Mouse (Mus musculus): ENCODE data around the gene Usp48. TPM values are rescaled to one million over a fixed set of nuclear protein-coding genes. Genes with fewer than 3 reads are reported as not detected.

The Usp48 gene
- total and polyA plus RNA-seq, 3 experiments, result 71.2 to 206 (median 137) TPM

DNA sequence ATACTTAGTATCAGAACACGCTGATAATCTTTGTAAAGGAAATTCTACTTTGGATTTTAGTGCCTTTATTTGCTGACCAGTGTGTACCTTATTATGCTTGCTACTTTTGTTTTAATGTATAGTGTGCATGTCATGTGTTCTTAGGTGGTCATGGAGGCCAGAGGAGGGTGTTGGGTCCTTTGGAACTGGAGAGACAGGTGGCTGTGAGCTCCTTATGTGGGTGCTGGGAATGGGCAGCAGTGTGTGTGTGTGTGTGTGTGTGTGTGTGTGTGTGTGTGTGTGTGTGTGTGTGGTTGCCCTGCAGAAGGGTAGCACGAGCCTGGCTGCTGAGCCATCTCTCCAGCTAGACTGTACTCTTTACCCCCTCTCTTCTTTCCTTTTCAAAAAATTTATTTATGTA is 13.5 kb downstream of the Usp48 start:
- H3K27me3 ChIP-seq (ENCODE audit: insufficient read depth, low read length), result no peaks in the 10 kb centered on the region
- H3K4me3 ChIP-seq (ENCODE audit: low read depth, low read length), result no peak overlapping the region
- DNase-seq (ENCODE audit: low spot score) (no peak), ATAC-seq (ENCODE audit: extremely low read depth, insufficient number of reproducible peaks, low FRiP score, poor library complexity, severe bottlenecking) (no peak)
- TF ChIP-seq POLR2AphosphoS5 (IDR thresholded peaks at IDR 0.05; ENCODE audit: insufficient replicate concordance, low read depth, low read length), result no peak
- TF ChIP-seq CTCF (IDR thresholded peaks at IDR 0.05; ENCODE audit: low read depth, low read length), result no peak
- TF ChIP-seq GATA2 (IDR thresholded peaks at IDR 0.05; ENCODE audit: borderline replicate concordance, low read depth, low read length), result no peak
- TF ChIP-seq GATA1 (IDR thresholded peaks at IDR 0.05; ENCODE audit: borderline replicate concordance, low read length), result no peak
- TF ChIP-seq TAL1 (conservative IDR thresholded peaks at IDR 0.05; ENCODE audit: low read depth, low read length), result no peak
- H3K4me1 ChIP-seq (ENCODE audit: insufficient read depth, low read depth, low read length), result peaks cover 39% of the 10 kb centered on the region
- peaks cover 94% of the 10 kb centered on the region for H3K36me3 ChIP-seq (replicated peaks)
- H3K9me3 ChIP-seq (replicated peaks), result no peaks in the 10 kb centered on the region

DNA sequence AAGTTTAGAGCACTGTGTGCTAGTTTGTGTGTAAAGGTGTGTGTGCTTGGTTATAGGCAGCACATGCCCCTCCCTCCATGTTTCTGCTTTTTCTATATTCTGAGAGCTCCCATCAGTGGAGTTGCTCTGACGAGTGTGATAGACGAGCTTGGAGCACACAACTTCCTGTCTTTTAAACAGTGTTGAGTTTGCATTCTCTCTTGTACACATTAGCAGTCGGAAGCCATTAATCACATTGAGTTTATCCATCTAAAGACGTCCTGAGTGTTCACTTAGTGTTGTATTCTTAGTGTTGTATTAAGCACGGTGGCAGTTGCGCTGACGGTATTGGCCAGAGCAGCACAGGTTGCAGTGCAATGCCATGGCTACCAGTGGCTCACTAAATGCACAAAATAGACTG is 15.7 kb downstream of the Usp48 start:
- DNase-seq (ENCODE audit: low spot score), result no peak
- TF ChIP-seq TAL1 (conservative IDR thresholded peaks at IDR 0.05; ENCODE audit: low read depth, low read length) (no peak), GATA1 (IDR thresholded peaks at IDR 0.05; ENCODE audit: borderline replicate concordance, low read length) (no peak), GATA2 (IDR thresholded peaks at IDR 0.05; ENCODE audit: borderline replicate concordance, low read depth, low read length) (no peak), POLR2AphosphoS5 (IDR thresholded peaks at IDR 0.05; ENCODE audit: insufficient replicate concordance, low read depth, low read length) (no peak), CTCF (IDR thresholded peaks at IDR 0.05; ENCODE audit: low read depth, low read length) (no peak)
- peaks cover 26% of the 10 kb centered on the region for H3K4me1 ChIP-seq (ENCODE audit: insufficient read depth, low read depth, low read length)
- H3K27me3 ChIP-seq (ENCODE audit: insufficient read depth, low read length), result no peaks in the 10 kb centered on the region
- H3K9me3 ChIP-seq (replicated peaks), result no peaks in the 10 kb centered on the region
- no peak for ATAC-seq (ENCODE audit: extremely low read depth, insufficient number of reproducible peaks, low FRiP score, poor library complexity, severe bottlenecking)
- no peak overlapping the region; the same call in 1 of the 2 replicates for H3K4me3 ChIP-seq (ENCODE audit: low read depth, low read length)
- H3K36me3 ChIP-seq (replicated peaks), result peaks cover 97% of the 10 kb centered on the region

DNA sequence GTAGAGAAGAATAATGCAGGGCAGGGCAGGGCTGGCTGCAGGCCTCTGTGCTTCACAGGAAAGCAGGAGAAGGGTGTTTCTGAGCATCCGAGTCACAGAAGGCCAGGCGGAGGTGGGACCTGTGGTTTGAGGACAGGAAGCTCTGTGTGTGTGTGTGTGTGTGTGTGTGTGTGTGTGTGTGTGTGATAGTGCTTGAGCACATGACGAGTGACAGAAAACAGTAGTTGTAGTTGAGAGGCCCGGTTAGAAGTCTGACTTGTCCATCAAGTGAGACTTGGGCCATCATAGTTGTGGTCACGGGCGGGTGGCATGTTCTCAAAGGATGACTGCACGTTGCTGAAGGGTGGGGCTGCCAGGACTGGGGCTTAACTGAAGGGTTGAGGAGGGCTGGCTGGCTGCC is 16.1 kb downstream of the Usp48 start:
- TF ChIP-seq TAL1 (conservative IDR thresholded peaks at IDR 0.05; ENCODE audit: low read depth, low read length) (no peak), POLR2AphosphoS5 (IDR thresholded peaks at IDR 0.05; ENCODE audit: insufficient replicate concordance, low read depth, low read length) (no peak), CTCF (IDR thresholded peaks at IDR 0.05; ENCODE audit: low read depth, low read length) (no peak), GATA2 (IDR thresholded peaks at IDR 0.05; ENCODE audit: borderline replicate concordance, low read depth, low read length) (no peak), GATA1 (IDR thresholded peaks at IDR 0.05; ENCODE audit: borderline replicate concordance, low read length) (no peak)
- Histone ChIP-seq H3K27me3 (ENCODE audit: insufficient read depth, low read length) (no peaks in the 10 kb centered on the region), H3K9me3 (replicated peaks) (no peaks in the 10 kb centered on the region), H3K36me3 (replicated peaks) (peaks cover 97% of the 10 kb centered on the region), H3K4me3 (ENCODE audit: low read depth, low read length) (no peak overlapping the region; the same call in 1 of the 2 replicates), H3K4me1 (ENCODE audit: insufficient read depth, low read depth, low read length) (peaks cover 26% of the 10 kb centered on the region)
- DNase-seq (ENCODE audit: low spot score), result peak; percentile 66
- ATAC-seq (ENCODE audit: extremely low read depth, insufficient number of reproducible peaks, low FRiP score, poor library complexity, severe bottlenecking), result peak; percentile 79

DNA sequence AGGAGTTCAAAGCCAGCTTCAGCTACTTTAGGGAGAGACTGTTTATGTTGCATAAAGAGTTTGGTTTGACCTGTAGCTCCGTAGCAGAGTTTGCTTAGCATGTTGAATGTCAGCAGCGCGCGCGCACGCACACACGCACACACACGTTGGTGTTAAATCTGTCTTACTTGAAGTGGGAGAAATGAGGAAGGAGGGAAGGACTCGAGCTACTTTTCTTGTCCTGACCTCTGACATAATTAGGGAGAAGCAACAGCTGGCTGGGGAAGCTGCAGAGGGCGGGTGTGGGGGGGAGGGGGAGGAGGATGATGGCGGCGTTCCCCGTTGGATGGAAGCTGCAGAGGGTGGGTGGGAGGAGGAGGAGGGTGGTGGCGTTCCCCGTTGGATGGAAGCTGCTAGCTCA is 16.7 kb downstream of the Usp48 start:
- TF ChIP-seq CTCF (IDR thresholded peaks at IDR 0.05; ENCODE audit: low read depth, low read length), result no peak
- ATAC-seq (ENCODE audit: extremely low read depth, insufficient number of reproducible peaks, low FRiP score, poor library complexity, severe bottlenecking), result no peak
- peaks cover 96% of the 10 kb centered on the region for H3K36me3 ChIP-seq (replicated peaks)
- H3K4me3 ChIP-seq (ENCODE audit: low read depth, low read length), result no peak overlapping the region
- DNase-seq (ENCODE audit: low spot score), result no peak
- H3K4me1 ChIP-seq (ENCODE audit: insufficient read depth, low read depth, low read length), result peaks cover 26% of the 10 kb centered on the region
- H3K27me3 ChIP-seq (ENCODE audit: insufficient read depth, low read length), result no peaks in the 10 kb centered on the region
- no peaks in the 10 kb centered on the region for H3K9me3 ChIP-seq (replicated peaks)

DNA sequence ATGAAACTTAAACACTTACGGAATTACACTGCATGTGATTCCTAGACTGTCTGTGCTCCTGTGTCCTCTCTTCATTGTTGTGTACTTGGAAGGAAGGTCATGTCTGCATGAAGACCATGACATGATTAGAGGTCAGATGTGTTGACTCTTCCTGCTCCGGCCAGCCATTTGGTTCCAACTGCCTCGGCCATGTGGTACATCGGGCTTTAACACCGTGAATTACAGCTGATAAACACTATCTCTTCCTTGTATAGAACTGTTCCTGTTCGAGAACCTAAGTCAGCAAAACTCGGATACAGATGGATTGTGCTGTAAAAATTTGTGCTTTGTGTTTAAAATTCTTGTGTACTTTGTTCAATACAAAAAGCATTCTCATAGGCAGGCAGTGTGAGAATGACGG is 29.3 kb downstream of the Usp48 start:
- Histone ChIP-seq H3K4me3 (ENCODE audit: low read depth, low read length) (no peak overlapping the region), H3K36me3 (replicated peaks) (peaks cover 97% of the 10 kb centered on the region), H3K9me3 (replicated peaks) (no peaks in the 10 kb centered on the region), H3K27me3 (ENCODE audit: insufficient read depth, low read length) (no peaks in the 10 kb centered on the region), H3K4me1 (ENCODE audit: insufficient read depth, low read depth, low read length) (no peaks in the 10 kb centered on the region)
- DNase-seq (ENCODE audit: low spot score), result no peak
- no peak for ATAC-seq (ENCODE audit: extremely low read depth, insufficient number of reproducible peaks, low FRiP score, poor library complexity, severe bottlenecking)
- TF ChIP-seq TAL1 (conservative IDR thresholded peaks at IDR 0.05; ENCODE audit: low read depth, low read length), result no peak
- TF ChIP-seq CTCF (IDR thresholded peaks at IDR 0.05; ENCODE audit: low read depth, low read length), result no peak
- no peak for TF ChIP-seq GATA2 (IDR thresholded peaks at IDR 0.05; ENCODE audit: borderline replicate concordance, low read depth, low read length)
- no peak for TF ChIP-seq GATA1 (IDR thresholded peaks at IDR 0.05; ENCODE audit: borderline replicate concordance, low read length)
- no peak for TF ChIP-seq POLR2AphosphoS5 (IDR thresholded peaks at IDR 0.05; ENCODE audit: insufficient replicate concordance, low read depth, low read length)

DNA sequence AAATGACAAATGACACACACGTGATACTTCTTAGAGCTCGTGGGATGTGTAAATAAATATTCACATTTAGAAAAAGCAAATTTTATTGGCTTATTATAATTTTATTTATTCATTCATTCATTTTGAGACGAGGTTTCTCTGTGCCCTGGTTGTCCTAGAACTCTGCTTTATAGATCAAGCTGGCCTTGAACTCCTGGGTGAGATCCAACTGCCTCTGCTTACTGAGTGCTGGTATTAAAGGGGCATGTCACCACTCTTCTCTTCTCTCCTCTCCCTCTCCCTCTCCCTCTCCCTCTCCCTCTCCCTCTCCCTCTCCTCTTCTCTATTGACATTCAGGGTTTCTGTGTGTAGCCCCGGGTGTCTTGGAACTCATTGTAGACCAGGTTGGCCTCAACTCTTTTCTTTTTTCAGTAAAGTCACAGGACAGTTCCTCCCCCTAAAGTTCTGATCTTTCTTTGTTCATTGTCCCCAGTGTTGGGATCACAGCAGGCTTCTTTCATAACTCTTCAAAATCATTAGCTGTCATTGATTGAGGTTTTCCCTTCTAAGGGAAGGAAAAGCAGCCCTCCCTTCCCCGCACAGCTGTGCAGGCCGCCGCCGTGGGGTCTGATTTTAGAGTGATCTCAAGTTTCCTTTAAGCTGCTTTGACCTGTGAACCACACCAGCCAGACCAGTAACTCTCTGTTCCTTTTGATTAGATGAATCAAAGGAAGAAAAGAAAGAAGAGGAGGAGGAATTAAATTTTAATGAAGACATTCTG is 34.1 kb downstream of the Usp48 start:
- ATAC-seq (ENCODE audit: extremely low read depth, insufficient number of reproducible peaks, low FRiP score, poor library complexity, severe bottlenecking), result no peak

More for the DNA sequence above, 34.1 kb downstream of the Usp48 start:
- DNase-seq (ENCODE audit: low spot score), result no peak
- H3K9me3 ChIP-seq (replicated peaks), result no peaks in the 10 kb centered on the region
- TF ChIP-seq GATA1 (IDR thresholded peaks at IDR 0.05; ENCODE audit: borderline replicate concordance, low read length), result no peak
- TF ChIP-seq TAL1 (conservative IDR thresholded peaks at IDR 0.05; ENCODE audit: low read depth, low read length), result no peak
- no peak for TF ChIP-seq GATA2 (IDR thresholded peaks at IDR 0.05; ENCODE audit: borderline replicate concordance, low read depth, low read length)
- no peak for TF ChIP-seq CTCF (IDR thresholded peaks at IDR 0.05; ENCODE audit: low read depth, low read length)
- no peak for TF ChIP-seq POLR2AphosphoS5 (IDR thresholded peaks at IDR 0.05; ENCODE audit: insufficient replicate concordance, low read depth, low read length)
- no peak overlapping the region for H3K4me3 ChIP-seq (ENCODE audit: low read depth, low read length)
- peaks cover 97% of the 10 kb centered on the region for H3K36me3 ChIP-seq (replicated peaks)
- no peaks in the 10 kb centered on the region for H3K27me3 ChIP-seq (ENCODE audit: insufficient read depth, low read length)
- no peaks in the 10 kb centered on the region for H3K4me1 ChIP-seq (ENCODE audit: insufficient read depth, low read depth, low read length)

All from G1E (cell line).